Mouse (Mus musculus) frontal cortex, postnatal 10 days (tissue): Measurements from ENCODE around the gene Nmnat2.
"Not testable (repeated sequence)": the region's sequence is repeated elsewhere in the genome, so short reads cannot be mapped to it uniquely, and the experiment has no call there.

Experiments used
- DNase-seq, 2 experiments: peaks; one replicate each; pipeline ENCODE4 v3.0.0; 2022; ENCODE audit warnings: low spot score in 2 of 2, mixed read lengths in 1 of 2

Gene Nmnat2

GRCm38 (mm10) chr1:153058290-153058689 is 103.5 kb downstream of the Nmnat2 start:
- DNase-seq = no peak

GRCm38 (mm10) chr1:153059626-153060025 is 104.8 kb downstream of the Nmnat2 start:
- DNase-seq = no peak

GRCm38 (mm10) chr1:153062547-153062946 is 107.8 kb downstream of the Nmnat2 start:
- no peak for DNase-seq

GRCm38 (mm10) chr1:153064784-153065390 is 110.1 kb downstream of the Nmnat2 start:
- DNase-seq = no peak

GRCm38 (mm10) chr1:153065473-153066386 is 110.9 kb downstream of the Nmnat2 start:
- DNase-seq = no peak

- no peak for DNase-seq
Measured at GRCm38 (mm10) chr1:153066387-153066781, 111.6 kb downstream of the Nmnat2 start.

- DNase-seq = no peak
Measured at GRCm38 (mm10) chr1:153071563-153071962, 116.8 kb downstream of the Nmnat2 start.

GRCm38 (mm10) chr1:153071995-153072394 is 117.2 kb downstream of the Nmnat2 start:
- no peak for DNase-seq

GRCm38 (mm10) chr1:153072711-153073110 is 117.9 kb downstream of the Nmnat2 start:
- no peak for DNase-seq

- no peak for DNase-seq
Measured at GRCm38 (mm10) chr1:153073441-153073840, 118.6 kb downstream of the Nmnat2 start.

- no peak for DNase-seq
Measured at GRCm38 (mm10) chr1:153075087-153075736, 120.4 kb downstream of the Nmnat2 start.

- no peak for DNase-seq
Measured at GRCm38 (mm10) chr1:153075955-153076354, 121.2 kb downstream of the Nmnat2 start.

- DNase-seq = not testable (repeated sequence)
Measured at GRCm38 (mm10) chr1:153083233-153083632, 128.4 kb downstream of the Nmnat2 start.

- no peak for DNase-seq
Measured at GRCm38 (mm10) chr1:153084191-153084590, 129.4 kb downstream of the Nmnat2 start.

GRCm38 (mm10) chr1:153085198-153085597 is 130.4 kb downstream of the Nmnat2 start:
- no peak for DNase-seq

GRCm38 (mm10) chr1:153087771-153088170 is 133.0 kb downstream of the Nmnat2 start:
- no peak for DNase-seq

- DNase-seq = no peak
Measured at GRCm38 (mm10) chr1:153090081-153090480, 135.3 kb downstream of the Nmnat2 start.

- no peak for DNase-seq
Measured at GRCm38 (mm10) chr1:153090807-153091206, 136.0 kb downstream of the Nmnat2 start.

- no peak for DNase-seq
Measured at GRCm38 (mm10) chr1:153091438-153092236, 136.8 kb downstream of the Nmnat2 start.

- peak; percentile 63 to 70 for DNase-seq
Measured at GRCm38 (mm10) chr1:153092237-153092975, 137.6 kb downstream of the Nmnat2 start.

GRCm38 (mm10) chr1:153093172-153093571 is 138.4 kb downstream of the Nmnat2 start:
- no peak for DNase-seq
